Mouse (Mus musculus) heart, postnatal 36 days (tissue): ENCODE results near the gene Odc1. TPM values are rescaled to one million over a fixed set of nuclear protein-coding genes. Genes with fewer than 3 reads are reported as not detected.
"Not testable (repeated sequence)": the region's sequence is repeated elsewhere in the genome, so short reads cannot be mapped to it uniquely, and the experiment has no call there.

ENCODE experiments used
- DNase-seq, 2 experiments: peaks; one replicate each; pipeline ENCODE4 v3.0.0; 2021 to 2022
- intact Hi-C: fragments of 180-260 bp; cut with DNase I; formaldehyde crosslinking; loops from one replicate; pipeline ENCODE4 v1.15.1; 2025
- total RNA-seq, 2 experiments: library from RNA; stranded (reverse); gene quantifications; 2 replicates each; pipeline ENCODE4 v1.2.3; 2021

Gene Odc1
- 10 to 100 TPM; 54.6 to 75.2 TPM for total RNA-seq

DNA sequence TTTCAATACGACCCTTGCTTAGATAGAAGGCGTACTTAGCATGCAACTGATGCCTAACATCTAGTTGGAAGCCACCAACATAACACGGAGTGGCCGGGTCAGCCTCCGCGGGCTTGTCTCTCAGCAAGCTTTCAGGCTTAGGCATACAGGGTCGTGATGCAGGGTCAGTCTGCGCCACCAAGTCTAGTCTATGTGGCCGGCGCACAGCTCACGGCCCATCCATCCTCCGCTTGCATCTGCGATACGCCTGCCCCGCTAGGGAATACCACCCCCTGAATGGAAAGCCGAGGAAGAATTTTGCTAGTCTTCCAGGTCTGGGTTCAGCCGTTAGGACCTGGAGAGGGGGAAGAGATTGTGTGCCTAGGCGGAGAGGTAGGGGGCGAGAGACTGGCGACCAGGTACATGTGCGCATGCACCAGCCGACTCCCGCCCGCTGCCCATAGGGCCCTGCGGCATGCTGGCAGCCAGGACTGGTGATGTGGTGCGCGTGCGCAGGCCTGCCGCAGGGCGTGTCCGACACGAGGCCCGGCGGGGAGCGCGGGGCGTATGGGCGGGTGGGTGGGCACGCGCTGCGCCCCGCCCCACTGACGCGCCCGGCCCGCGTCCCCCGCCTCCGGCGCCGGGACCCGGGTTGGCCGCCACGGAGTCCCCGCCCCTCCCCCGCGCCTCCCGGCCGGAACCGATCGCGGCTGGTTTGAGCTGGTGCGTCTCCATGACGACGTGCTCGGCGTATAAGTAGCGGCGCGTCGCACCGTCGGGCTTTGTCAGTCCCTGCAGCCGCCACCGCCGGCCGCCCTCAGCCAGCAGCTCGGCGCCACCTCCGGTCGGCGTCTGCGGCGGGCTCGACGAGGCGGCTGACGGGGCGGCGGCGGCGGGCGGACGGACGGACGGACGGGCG, at the start of gene Odc1:
Odc1 (plus strand) TSS at position 586 of the 898 bp plus-strand sequence.
- peak; percentile 96 for DNase-seq
- intact Hi-C loops: loop anchor here (2.0 to 10.0 kb wide), 4 partner anchors 104 to 280 kb away; partner anchors contain the start of genes Hpcal1 and Pdia6

DNA sequence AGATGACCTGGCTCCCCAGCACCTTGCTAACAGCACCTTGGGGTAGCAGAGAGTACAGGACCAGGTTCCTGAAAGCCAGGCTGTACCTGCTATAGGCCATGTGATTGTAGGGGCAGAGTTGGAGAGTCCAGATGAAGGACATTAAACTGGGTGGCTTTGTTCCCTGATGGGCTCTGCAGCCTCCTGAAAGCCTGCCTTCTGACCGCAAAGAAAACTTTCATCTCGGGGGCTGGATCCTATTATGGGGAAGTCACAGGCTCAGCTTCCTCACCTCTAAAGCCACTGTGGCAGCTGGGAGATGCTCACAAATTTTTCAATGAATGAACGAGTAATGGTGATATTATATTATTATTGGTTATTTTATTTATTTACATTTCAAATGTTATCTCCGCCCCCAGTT, 49.8 kb upstream of the Odc1 start:
- intact Hi-C loops: no loop called here
- DNase-seq: no peak

DNA sequence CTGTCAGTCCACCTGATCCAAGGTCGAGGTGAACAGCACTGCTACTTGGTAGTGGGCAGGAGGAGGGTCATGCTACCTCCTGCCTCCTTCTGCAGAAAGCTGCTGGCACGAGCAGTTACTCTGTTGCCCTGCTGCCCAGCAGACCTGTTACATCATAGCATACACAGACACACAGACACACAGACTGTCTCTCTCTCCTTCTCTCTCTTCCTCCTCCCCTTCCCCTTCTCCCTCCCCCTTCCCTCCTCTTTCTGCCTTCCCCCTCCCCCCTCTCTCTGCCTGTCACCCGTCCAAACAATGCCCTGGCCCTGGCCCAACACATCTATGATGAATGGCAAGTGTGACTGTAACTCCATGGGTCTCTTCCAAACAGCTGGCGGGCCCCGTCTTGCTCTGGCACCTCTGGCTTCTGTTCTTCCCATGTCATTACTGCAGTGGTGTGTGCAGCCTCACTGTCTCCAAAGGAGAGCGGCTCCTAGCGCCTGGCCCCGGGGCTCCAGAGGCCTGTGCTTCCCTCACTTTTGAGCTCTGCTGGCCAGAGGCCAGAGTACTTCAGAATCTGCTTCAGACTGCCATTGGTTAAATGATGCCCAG, 48.6 kb upstream of the Odc1 start:
- DNase-seq: no peak
- intact Hi-C loops: no loop called here

DNA sequence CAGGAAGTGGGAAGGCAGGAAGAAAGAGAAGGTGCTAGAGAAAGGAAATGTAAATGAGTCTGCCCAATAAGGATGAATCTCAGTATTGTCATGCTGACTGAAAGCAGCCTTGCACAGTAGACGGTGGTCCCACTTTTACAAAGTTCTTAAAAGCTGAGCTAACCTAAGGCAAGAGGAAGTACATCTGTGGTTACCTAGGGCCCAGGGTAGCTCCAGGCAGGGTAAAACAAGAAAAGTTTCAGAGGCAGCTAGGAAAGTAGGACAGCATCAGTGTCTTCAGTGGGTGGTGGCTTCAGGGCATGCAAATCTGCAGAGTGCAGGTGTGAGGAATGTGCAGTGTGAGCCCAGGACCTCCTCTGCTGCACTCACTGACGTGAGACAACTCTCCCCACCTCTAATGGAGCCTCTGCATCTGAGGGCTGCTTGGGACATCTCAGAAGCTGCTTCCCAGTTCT, 38.9 kb upstream of the Odc1 start:
- intact Hi-C loops: no loop called here
- DNase-seq: no peak

DNA sequence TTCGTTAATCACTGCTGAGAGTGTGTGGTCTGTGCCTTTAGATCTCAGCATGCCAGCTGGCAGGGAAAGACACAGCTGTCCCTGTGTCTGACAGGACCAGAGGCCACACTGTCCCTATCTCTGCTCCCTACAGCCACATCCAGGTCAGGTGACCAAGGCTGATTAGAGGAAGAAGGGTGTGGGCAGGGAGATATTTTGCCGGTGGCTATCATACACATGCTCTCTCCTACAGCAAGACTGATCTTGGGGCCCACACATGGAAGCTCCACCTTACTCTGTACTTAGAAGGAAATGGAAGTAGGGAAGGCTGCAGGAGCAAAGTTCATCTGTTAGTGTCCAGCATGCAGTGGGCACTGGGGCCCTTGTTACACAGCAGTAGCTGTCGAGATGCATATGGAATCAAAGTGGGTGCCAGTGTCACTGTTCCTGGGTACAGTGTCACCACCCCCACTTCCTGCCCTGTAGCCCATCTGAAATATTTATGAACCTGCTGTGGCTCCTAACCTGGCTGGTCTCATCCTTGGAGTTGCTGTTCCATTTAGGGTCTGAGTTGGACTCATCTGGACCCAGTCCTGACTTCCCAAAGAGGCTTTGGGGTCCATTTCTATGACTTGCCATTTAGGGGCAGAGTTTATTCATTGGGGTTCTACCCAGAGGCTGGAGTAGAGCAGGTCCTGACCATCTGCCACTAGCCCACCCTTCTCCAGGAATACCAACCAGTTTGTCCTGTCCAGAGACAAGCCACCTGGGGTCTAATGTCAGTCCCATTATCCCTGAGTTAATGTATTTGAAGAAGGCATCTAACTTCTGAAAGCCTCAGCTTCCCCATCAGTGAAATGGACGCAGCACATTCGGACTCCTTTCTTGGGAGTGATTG, 38.2 kb upstream of the Odc1 start:
- intact Hi-C loops: no loop called here
- no peak for DNase-seq

DNA sequence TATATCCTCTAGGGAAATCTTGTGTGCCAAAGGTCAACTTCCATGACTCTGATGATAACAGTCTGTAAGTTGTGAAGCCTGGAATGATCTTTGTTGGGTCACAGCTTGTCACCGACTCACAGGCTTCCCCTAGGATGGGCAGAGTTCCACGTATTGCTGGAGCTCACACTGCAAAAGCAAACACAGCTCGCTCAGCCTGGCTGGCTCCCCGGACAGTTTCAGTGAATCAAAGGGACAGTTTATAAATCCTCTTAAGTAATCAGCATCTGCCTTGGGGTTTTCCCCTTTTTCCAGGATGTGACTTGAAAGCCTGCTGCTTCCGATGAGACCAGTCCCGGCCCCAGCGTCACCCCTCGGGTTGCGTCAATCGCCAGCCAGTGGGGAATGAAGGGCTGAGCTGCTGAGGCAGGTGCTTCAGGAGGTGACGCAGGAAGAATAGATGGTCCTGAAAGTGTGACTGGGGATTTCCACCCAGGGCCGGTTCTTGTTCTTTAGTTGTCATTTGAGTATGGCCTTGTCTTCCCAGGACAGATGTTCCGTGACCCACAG, 37.5 kb upstream of the Odc1 start:
- peak in 1 of 2 experiments; percentile 18 for DNase-seq

DNA sequence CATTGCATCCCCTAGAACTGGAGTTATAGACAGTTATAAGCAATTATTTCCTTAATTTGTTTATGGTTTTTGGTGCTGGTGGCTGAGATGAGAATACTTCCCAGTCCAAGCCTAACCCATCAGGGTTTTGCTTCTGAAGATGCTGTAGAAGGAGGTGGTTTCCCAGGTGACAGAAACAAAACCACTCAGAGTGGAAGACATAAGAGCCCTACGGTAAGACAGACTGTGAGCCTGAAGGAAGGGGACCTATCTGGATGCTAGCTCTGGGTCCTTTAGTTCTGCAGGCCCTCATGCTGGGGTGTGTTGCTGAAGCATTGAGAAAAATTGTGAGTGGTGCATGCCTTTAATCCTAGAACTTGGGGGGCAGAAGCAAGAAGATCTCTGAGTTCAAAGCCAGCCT, 35.3 kb upstream of the Odc1 start:
- intact Hi-C loops: no loop called here
- no peak for DNase-seq

More for the DNA sequence above, 37.5 kb upstream of the Odc1 start:
- intact Hi-C loops: no loop called here

DNA sequence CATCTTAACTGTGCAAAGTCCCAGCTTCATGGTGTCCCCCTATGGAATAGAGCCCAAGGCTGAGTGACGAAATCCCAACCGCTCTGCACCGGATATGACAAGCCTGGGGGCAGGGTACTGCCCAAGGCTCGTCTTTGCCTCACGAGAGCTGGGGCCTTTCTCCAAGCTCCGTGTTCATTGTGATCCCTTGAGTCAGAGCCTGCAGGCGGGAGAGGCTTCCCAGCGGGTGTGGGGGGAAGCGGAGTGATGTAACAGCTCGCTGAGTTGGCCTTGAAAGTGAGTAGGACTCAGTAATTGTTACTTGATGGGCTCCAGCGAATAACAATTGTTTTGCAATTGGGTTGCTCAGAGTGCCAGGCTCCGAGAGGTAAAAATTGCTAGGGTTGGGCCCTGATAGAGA, 34.4 kb upstream of the Odc1 start:
- DNase-seq: peak; percentile 11 to 12
- intact Hi-C loops: no loop called here

DNA sequence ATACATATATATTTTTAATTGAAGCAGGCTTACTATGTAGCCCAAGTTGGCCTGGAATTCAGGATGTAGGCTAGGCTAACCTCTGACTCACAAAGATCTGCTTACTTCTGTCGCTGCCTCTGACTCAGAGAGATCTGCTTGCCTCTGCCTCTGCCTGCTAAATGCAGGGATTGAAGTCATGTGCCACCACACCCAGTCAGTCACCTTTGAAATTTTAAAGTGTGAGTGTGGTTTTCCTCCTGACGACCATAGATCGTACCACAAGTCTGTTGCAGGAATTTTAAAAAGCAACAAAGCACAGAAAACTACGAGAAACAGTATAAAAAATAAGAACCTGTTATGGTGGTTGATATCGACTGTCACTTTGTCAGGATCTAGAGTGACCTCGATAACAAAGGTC, 33.6 kb upstream of the Odc1 start:
- DNase-seq: no peak
- intact Hi-C loops: no loop called here

DNA sequence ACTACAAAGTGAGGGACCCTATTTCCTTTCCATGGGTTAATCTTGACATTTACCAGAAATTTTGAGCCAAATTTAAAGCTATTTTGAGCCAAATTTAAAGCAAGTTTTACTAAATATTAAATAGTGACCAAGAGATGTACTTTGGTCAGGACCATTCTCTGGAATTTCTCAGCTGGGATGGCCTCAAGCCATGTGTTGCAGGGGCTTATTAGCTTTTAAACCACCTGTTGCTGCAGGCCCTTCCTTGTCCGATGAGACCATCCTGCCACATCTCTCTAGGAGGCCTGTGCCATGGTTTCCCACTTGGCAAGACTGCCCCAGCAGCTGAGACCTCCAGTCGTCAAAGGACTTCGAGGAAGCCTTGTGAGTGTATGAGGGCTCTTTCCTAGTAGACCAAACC, 15.4 kb upstream of the Odc1 start:
- intact Hi-C loops: no loop called here
- DNase-seq: no peak

DNA sequence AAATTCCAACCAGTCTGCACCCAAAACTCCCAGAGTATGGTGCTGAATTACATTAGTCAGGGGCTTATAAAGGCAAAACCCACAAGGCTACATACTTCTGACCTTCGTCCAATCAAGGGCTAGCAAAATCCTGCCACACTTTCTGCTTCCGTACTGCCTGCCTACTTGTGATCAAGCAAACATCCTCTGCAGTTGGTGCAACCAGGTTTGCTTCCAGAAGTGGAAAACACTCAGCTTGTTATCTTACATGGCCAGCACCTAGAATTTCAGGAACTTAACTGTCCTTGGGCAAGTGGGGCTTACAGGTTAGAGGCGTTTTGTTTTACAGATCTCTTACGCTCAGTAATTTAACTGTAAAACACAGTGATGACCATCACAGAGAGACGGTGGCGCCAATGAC, 14.9 kb upstream of the Odc1 start:
- intact Hi-C loops: no loop called here
- DNase-seq: no peak

DNA sequence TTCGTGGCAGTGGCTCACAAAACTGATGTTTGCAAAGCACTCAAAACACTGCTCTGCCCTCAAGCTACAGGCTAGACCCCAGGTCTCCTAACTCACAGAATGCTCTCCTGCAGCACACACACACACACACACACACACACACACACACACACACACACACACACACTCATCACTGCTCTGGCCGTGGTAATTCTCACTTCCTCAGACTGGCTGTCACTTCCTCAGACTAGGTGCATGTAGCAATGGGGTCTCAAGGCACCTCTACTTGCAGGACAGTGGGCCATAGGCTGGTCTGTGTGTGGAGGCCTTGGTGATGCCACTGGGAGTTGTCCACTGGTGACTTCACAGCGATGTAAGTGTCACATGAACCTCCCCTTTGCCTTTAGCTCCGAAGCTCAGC, 13.8 kb upstream of the Odc1 start:
- DNase-seq: no peak
- intact Hi-C loops: no loop called here

DNA sequence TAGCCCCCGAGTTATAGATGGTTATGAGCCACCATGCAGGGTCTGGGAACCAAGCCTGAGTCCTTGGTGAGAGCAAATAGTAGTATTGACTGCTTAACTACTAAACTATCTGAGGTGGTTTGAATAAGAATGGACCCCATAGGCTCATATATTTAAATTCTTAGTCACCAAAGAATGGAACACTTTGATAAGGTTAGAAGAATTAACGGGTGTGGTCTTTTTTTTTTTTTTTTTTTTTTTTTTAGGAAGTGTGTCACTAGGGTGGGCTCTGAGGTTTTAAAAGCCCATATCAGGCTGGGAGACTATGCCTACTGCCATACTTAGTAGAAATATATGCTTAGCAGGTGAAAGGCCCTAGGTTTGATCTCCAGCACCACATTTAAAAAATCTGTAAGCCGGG, 8.4 kb upstream of the Odc1 start:
- intact Hi-C loops: no loop called here
- no peak for DNase-seq

DNA sequence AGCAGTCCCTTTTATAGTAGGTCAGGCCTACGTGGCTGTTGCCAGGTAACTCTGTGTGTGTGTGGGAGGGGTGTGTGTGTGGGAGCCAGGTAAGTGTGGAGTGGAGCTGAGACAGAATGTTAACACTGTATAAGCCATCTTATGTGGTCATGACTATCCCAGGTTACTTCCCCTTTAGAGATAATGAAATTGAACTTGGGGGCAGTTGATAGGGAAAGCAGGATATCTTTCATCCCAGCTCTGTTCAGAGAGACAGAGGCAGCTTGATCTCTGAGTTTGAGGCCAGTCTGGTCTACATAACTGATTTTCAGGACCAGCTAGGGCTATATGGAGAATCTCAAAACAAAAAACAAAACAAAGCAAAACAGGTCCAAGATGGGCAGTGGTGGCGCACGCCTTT, 7.4 kb upstream of the Odc1 start:
- DNase-seq: no peak
- intact Hi-C loops: no loop called here

DNA sequence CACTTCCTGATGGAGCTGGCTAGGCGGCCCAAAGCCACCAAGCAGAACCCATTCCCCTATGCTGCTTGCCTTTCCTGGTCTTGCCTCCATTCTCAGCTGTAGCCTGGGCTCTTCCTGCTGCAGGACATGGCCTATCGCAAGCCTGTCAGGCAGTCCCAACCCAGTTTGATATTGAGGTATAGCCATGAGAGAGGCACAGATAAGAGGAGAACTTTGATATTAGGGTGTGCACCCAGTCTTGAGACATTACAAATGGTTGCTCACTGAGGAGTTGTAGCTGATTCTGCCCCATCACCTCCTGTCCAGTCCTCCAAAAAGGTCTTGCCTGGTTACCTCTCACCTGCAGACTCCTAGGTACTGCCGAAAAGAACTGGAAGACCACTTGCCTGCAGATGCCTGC, 6.5 kb upstream of the Odc1 start:
- intact Hi-C loops: no loop called here
- DNase-seq: no peak

DNA sequence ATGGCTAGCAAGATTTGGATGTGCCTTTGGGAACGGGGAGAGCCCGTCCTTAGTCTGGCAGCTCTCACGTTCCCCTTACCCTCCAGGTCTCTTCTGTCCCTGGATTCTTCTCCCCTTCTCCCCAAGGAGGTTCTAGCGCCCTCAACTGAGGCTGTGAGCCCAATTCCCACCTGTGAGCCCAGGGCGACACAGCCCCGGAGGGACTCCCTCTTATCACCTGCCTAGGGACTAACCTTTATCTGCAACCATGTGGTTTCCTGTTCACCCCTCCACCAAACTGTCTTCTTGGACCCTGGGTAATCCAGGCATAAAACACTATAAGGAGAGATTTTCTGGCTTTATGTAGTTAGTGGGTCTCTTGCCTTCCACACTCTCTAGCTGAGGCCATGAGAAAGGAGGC, 5.6 kb upstream of the Odc1 start:
- intact Hi-C loops: no loop called here
- DNase-seq: no peak

DNA sequence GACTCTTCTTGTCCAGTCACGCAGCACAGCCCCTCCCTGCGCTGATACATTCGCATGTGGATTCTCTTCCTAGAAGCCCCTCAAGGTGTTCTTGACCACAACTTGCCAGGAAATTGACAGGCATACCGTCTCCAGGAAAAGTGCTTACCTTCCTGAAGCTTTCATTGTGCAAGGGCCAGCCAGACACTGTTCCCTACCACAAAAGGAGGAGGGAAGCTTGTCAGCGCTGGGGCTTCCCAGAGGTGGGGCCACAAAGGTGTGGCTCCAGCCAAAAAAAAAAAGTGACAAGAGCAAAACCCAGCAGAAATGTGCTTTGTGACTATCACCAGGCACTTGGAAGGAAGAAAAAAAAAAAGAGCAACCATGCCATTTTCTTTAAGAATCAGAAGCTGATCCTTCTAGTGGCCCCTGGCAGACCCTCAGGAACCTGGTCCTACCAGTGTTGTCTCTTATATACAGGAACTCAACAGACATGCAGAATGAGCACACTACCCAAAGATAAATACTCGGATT, 4.5 kb upstream of the Odc1 start:
- intact Hi-C loops: loop anchor here (10.0 kb wide), 1 partner anchor 275 kb away; the partner anchor contains the start of gene Pdia6
- no peak for DNase-seq

DNA sequence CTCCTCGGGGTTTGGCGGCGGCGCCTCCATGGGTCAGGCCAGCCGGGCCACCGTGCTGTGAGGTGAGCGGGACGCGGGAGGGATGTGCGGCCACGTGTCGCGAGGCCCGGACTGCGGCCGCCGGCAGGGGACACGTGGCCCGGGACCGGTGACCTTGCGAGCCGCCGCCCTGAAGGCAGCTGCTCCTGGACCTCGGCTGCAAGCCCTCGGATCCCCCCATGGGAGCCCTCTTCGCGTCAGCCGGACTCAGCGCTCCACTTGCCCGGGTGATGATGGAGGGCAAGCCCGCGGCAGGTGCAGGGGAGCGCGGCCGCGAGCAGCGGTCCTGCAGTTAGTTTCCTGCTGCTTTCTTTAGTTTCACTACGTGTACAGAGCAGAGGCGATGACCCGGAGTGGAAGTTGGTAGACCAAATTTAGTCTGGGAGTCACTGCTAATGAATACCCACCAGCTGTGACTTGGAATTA, 545 bp downstream of the Odc1 start:
- DNase-seq: no peak
- intact Hi-C loops: loop anchor here (2.0 to 10.0 kb wide), 4 partner anchors 104 to 280 kb away; partner anchors contain the start of genes Hpcal1 and Pdia6

DNA sequence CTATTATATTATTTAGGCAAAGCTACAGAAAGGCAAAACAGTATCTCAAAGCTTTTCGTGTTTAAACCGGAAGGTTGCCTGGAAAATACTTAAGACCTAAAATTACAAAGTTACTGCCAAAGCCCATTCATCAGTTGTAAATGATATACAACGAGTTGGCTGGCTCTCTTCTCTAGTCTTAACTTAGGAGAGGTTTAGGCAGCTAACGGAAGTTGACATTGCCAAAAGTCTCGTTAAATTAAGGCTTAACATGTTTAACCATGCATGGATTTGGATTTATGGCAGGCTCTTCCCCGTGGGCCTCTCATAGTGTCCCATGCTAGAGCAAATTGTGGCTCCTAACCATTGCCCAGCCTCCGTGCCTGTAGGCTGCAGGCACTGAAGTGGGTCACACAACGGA, 1.3 kb downstream of the Odc1 start:
- no peak for DNase-seq
- intact Hi-C loops: loop anchor here (2.0 to 10.0 kb wide), 4 partner anchors 105 to 281 kb away; partner anchors contain the start of genes Hpcal1 and Pdia6

DNA sequence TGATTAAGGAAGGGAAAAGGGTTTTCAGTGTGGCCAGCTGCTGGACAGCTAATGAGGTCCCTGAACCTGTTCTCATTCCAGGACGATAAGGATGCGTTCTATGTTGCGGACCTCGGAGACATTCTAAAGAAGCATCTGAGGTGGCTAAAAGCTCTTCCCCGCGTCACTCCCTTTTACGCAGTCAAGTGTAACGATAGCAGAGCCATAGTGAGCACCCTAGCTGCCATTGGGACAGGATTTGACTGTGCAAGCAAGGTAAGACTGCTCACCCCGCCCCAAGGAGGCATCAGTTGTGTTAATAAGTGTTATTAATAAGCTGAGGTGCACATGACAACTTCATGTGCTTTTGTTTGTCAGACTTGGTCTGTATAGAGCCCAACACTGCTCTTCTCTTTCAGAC, 3.0 kb downstream of the Odc1 start:
- DNase-seq: not testable (repeated sequence)
- intact Hi-C loops: loop anchor here (5.0 to 10.0 kb wide), 2 partner anchors 145 to 283 kb away; partner anchors contain the start of genes Hpcal1 and Pdia6
